Mouse (Mus musculus) hindbrain, embryonic 16.5 days (tissue): Measurements from ENCODE around the gene Ugt1a10. TPM values are rescaled to one million over a fixed set of nuclear protein-coding genes. Genes with fewer than 3 reads are reported as not detected.
"Not testable (repeated sequence)": the region's sequence is repeated elsewhere in the genome, so short reads cannot be mapped to it uniquely, and the experiment has no call there.

Experiments
- ATAC-seq: fragments of 200-750 bp; cut with Nextera tagmentation; 2 replicates; pipeline ENCODE4 v1.8.0; 2017; ENCODE audit warnings: moderate TSS enrichment, moderate library complexity
- H3K27ac ChIP-seq: fragments of 300-500 bp; sonication (generic); 2 replicates; pipeline ENCODE4 v1.5.1; 2014; ENCODE audit warnings: low read depth, mild to moderate bottlenecking, control low read depth, low read length, moderate library complexity
- H3K27me3 ChIP-seq: fragments of 300-500 bp; sonication (generic); replicated peaks from 2 replicates; pipeline ENCODE4 v1.6.1; 2014; ENCODE audit warnings: low read length; ENCODE audit not compliant: control insufficient read depth, insufficient read depth
- H3K36me3 ChIP-seq: fragments of 300-500 bp; sonication (generic); 2 replicates; pipeline ENCODE4 v1.6.1; 2014; ENCODE audit warnings: mild to moderate bottlenecking, low read length, moderate library complexity, mixed read lengths; ENCODE audit not compliant: control insufficient read depth, insufficient read depth
- H3K4me1 ChIP-seq: fragments of 300-500 bp; sonication (generic); 2 replicates; pipeline ENCODE4 v1.6.1; 2014; ENCODE audit warnings: low read depth, low read length; ENCODE audit not compliant: control insufficient read depth, insufficient read depth
- H3K4me2 ChIP-seq: fragments of 300-500 bp; sonication (generic); 2 replicates; pipeline ENCODE4 v1.6.1; 2014; ENCODE audit warnings: mild to moderate bottlenecking, low read length, control low read depth, moderate library complexity
- H3K4me3 ChIP-seq: fragments of 300-500 bp; sonication (generic); 2 replicates; pipeline ENCODE4 v1.5.1; 2014; ENCODE audit warnings: mild to moderate bottlenecking, low read length, control low read depth, moderate library complexity
- H3K9ac ChIP-seq: fragments of 300-500 bp; sonication (generic); 2 replicates; pipeline ENCODE4 v1.6.1; 2014; ENCODE audit warnings: low read depth, mild to moderate bottlenecking, control low read depth, low read length, moderate library complexity
- H3K9me3 ChIP-seq: fragments of 300-500 bp; sonication (generic); 2 replicates; pipeline ENCODE4 v1.6.1; 2014; ENCODE audit warnings: mild to moderate bottlenecking, low read length, moderate library complexity; ENCODE audit not compliant: control insufficient read depth
- WGBS: fragments of 180-500 bp; shearing (Covaris S2); extraction: QIAGEN DNeasy Blood & Tissue Kit; methylation state at CpG from one replicate; pipeline ENCODE4 v1.1.7; 2014; 5-methylcytosine and 5-hydroxymethylcytosine counted together
- polyA plus RNA-seq: library from polyadenylated mRNA; unstranded; fragments of >200 nt; fragmentation: Nextera tagmentation; extraction: Ambion mirVana; gene quantifications from 2 replicates; pipeline ENCODE4 v1.2.1, GENCODE M21; 2015

The Ugt1a10 gene
- polyA plus RNA-seq, 1 experiment from 2014 or later: not detected

DNA sequence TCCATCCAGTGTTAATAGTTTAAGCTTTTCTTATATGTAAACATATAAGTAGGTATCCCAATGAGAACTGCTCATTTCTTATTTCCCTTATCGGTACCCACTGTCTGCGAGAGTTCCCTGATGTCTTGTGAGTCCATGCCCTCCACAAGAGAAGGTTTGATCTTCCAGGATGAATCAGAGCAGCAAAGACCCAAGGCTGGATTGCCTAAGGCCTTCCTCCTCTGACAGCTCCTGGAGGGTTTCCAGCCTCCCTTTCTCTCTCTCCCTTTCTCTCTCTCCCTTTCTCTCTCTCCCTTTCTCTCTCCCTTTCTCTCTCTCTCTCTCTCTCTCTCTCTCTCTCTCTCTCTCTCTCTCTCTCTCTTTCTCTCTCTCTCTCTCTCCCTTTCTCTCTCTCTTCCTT, 73.9 kb downstream of the Ugt1a10 start:
- 89% methylated on average over 2 of the region's 2 CpGs for WGBS
- not testable (repeated sequence) for H3K4me3 ChIP-seq, H3K36me3 ChIP-seq, H3K27ac ChIP-seq, H3K9ac ChIP-seq, ATAC-seq, H3K4me2 ChIP-seq, H3K4me1 ChIP-seq, H3K27me3 ChIP-seq, H3K9me3 ChIP-seq

- H3K4me1 ChIP-seq, H3K27me3 ChIP-seq, H3K4me2 ChIP-seq, H3K4me3 ChIP-seq, H3K36me3 ChIP-seq, H3K27ac ChIP-seq, H3K9me3 ChIP-seq, H3K9ac ChIP-seq, ATAC-seq: not testable (repeated sequence)
- WGBS: 86% methylated on average over 1 of the region's 1 CpGs
Measured at GRCm38 (mm10) chr1:88130223-88130622, 75.0 kb downstream of the Ugt1a10 start.

GRCm38 (mm10) chr1:88133908-88134456, 78.8 kb downstream of the Ugt1a10 start:
- H3K4me1 ChIP-seq: no peaks in the 10 kb centered on the region
- 61% methylated on average over 3 of the region's 3 CpGs for WGBS
- no peak overlapping the region for H3K4me3 ChIP-seq
- peak overlapping the region; percentile 1; the same call in 1 of the 2 replicates for H3K27ac ChIP-seq
- peak; percentile 60 for ATAC-seq
- H3K9ac ChIP-seq: no peak overlapping the region
- no peaks in the 10 kb centered on the region for H3K9me3 ChIP-seq
- no peaks in the 10 kb centered on the region for H3K36me3 ChIP-seq
- no peak overlapping the region for H3K4me2 ChIP-seq
- no peaks in the 10 kb centered on the region for H3K27me3 ChIP-seq

DNA sequence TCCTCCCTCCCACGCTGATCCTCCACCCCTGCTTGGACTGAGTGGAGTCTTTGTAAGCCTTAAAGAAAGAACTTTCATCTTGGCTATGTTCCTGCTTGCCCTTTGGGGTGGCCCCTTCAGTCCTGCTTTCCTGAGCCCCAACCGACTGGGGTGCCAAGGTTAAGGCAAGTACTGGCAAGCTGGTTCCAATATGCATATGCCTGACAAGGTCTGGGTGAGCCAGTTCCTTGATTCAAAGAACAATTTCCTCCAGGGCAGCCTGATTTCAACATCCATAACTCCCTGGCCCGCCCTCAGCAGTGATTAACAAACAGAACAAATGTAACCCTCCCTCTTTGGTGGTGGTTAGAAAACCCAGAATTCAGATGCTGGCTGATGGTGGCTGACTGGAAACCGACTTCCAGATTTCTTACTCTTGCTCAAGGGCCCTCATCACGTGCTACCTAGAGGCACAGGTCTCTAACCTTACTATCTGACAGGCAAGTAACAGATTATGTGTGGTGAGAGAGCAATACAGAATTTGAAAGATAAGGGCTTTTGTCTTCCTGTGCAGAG, 79.3 kb downstream of the Ugt1a10 start, which contains the start of gene Ugt1a6a:
Gene Ugt1a6a (plus strand): TSS at position 353 of the 555 bp plus-strand sequence.
- 40% methylated on average over 4 of the region's 5 CpGs for WGBS
- not testable (repeated sequence) for H3K9ac ChIP-seq, H3K27me3 ChIP-seq, H3K4me2 ChIP-seq, H3K9me3 ChIP-seq, H3K4me1 ChIP-seq, H3K4me3 ChIP-seq, H3K36me3 ChIP-seq
- peak within 1 kb of the TSS; percentile 1; the same call in 1 of the 2 replicates for H3K27ac ChIP-seq
- peak; percentile 94 for ATAC-seq

DNA sequence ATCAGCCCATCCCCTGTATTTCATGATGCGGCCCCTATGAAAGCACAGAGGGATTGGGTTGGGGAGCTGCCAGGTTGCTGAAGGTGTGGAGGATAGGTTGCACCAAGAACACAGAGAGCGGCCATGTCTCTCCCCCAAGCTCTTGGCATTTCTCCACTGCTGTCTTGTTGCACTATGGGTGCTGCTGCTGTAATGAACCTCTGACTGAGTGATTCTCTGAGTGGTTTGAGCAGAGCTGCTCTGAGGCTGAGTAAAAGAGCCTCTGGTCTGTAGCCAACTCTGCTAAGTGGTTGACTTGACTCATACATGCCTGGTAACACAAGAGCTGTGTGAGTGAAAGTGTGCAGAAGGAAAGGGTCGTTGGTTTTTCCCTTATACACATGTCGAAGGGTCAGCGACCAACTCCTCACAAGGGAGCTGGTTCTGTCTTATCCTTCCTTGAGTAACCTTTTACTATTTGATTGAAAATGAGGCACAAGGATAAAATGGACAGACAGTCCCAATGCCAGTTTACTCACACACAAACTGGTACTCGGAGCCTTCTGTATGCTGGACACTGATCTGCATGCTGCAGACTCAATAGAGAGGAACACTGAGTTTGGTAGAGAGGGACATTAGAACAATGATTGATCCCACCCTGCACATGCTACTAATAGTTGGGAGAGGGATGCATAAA, 80.2 kb downstream of the Ugt1a10 start:
- WGBS: 88% methylated on average over 5 of the region's 6 CpGs
- peak; percentile 75 for ATAC-seq
- not testable (repeated sequence) for H3K9me3 ChIP-seq, H3K4me2 ChIP-seq, H3K36me3 ChIP-seq, H3K4me1 ChIP-seq, H3K9ac ChIP-seq, H3K4me3 ChIP-seq, H3K27me3 ChIP-seq, H3K27ac ChIP-seq

DNA sequence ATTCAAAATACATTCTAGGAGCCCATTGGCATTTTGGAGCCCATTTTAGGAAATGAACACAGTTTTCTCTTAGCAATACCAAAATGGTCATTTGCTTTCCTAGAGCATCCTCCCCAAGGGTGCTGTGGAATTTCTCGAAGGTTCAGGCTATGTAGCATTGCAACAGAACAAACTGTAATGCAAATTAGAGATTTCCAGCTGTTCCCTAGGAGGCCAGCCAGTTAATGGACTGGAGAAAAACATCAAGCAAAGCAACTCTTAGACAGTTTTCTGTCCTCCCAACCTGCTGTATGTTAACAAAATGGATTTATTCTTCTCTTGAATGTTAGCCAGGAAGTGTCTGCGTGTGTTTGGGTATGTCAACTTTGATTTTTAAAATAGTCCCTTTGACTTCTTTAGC, 81.5 kb downstream of the Ugt1a10 start:
- no peak for ATAC-seq
- H3K9ac ChIP-seq: no peak overlapping the region
- no peaks in the 10 kb centered on the region for H3K9me3 ChIP-seq
- H3K36me3 ChIP-seq: no peaks in the 10 kb centered on the region
- H3K27ac ChIP-seq: no peak overlapping the region
- H3K4me3 ChIP-seq: no peak overlapping the region
- no peak overlapping the region for H3K4me2 ChIP-seq
- WGBS: 60% methylated on average over 2 of the region's 2 CpGs
- no peaks in the 10 kb centered on the region for H3K27me3 ChIP-seq
- H3K4me1 ChIP-seq: no peaks in the 10 kb centered on the region

- no peaks in the 10 kb centered on the region for H3K4me1 ChIP-seq
- H3K9me3 ChIP-seq: no peaks in the 10 kb centered on the region
- no peak overlapping the region for H3K4me2 ChIP-seq
- ATAC-seq: no peak
- WGBS: 91% methylated on average over 3 of the region's 3 CpGs
- no peak overlapping the region for H3K9ac ChIP-seq
- no peak overlapping the region for H3K27ac ChIP-seq
- no peak overlapping the region for H3K4me3 ChIP-seq
- no peaks in the 10 kb centered on the region for H3K36me3 ChIP-seq
- no peaks in the 10 kb centered on the region for H3K27me3 ChIP-seq
Measured at GRCm38 (mm10) chr1:88137264-88137663, 82.1 kb downstream of the Ugt1a10 start.

DNA sequence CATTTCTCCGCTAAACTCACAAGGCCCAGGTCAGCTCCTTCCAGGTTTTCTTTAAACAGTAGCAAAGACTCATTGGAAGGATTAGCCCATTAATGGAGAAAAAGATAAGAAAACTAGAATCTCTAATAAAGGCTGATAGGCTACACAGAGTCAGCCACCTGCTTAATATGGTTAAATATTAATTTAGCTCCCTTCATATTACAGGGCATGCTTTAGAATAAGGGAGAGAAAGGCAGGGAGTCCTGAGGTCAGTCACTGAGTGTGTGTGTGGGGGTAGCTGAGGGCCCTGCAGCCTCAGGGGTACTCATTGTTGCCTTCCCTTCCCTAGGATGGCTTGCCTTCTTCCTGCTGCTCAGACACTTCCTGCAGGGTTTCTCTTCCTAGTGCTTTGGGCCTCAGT, 83.0 kb downstream of the Ugt1a10 start:
- no peaks in the 10 kb centered on the region for H3K9me3 ChIP-seq
- no peak overlapping the region for H3K4me3 ChIP-seq
- no peaks in the 10 kb centered on the region for H3K27me3 ChIP-seq
- no peak overlapping the region for H3K9ac ChIP-seq
- WGBS: 91% methylated on average over 1 of the region's 1 CpGs
- no peaks in the 10 kb centered on the region for H3K36me3 ChIP-seq
- no peak for ATAC-seq
- no peak overlapping the region for H3K4me2 ChIP-seq
- no peak overlapping the region for H3K27ac ChIP-seq
- no peaks in the 10 kb centered on the region for H3K4me1 ChIP-seq

- H3K27me3 ChIP-seq, H3K27ac ChIP-seq, ATAC-seq, H3K36me3 ChIP-seq, H3K9ac ChIP-seq, H3K4me2 ChIP-seq, H3K9me3 ChIP-seq, H3K4me3 ChIP-seq, H3K4me1 ChIP-seq: not testable (repeated sequence)
- 65% methylated on average over 1 of the region's 1 CpGs for WGBS
Measured at GRCm38 (mm10) chr1:88140492-88140891, 85.3 kb downstream of the Ugt1a10 start.
